In genomic region chr11:54592585-54592984, GRCm38 (mm10) we compare ENCODE assay signal across 14 mouse cellular contexts.
DNase-seq lines count a peak whose midpoint lies in the region; ATAC-seq lines count a peak whose summit lies in the region.
"Had no signal": no experiment of that assay in that cellular context is flagged by ENCODE, and none has a peak within 500 bp of the region (broad histone marks: within the 10 kb centered on the region; RNA-seq: fewer than 3 reads in every experiment).

No protein-coding gene starts in this region.

- no peak overlapping the region for H3K9ac ChIP-seq in midbrain, embryonic 13.5 days (replicated peaks)
- H3K9ac ChIP-seq in forebrain, embryonic 16.5 days (replicated peaks; ENCODE audit: low read depth, low read length) = no peak overlapping the region
- H3K9ac ChIP-seq in neural tube, embryonic 15.5 days (replicated peaks) = no peak overlapping the region
- H3K9ac ChIP-seq: kidney, embryonic 15.5 days; stomach, embryonic 15.5 days had no signal

- H3K27me3 ChIP-seq in heart, embryonic 10.5 days (ENCODE audit: insufficient read depth, poor library complexity, severe bottlenecking) = no peaks in the 10 kb centered on the region
- no peaks in the 10 kb centered on the region for H3K27me3 ChIP-seq in midbrain, embryonic 13.5 days
- no peaks in the 10 kb centered on the region for H3K27me3 ChIP-seq in midbrain, embryonic 10.5 days (ENCODE audit: low read depth, poor library complexity, severe bottlenecking)
- no peaks in the 10 kb centered on the region for H3K27me3 ChIP-seq in forebrain, embryonic 16.5 days (replicated peaks; ENCODE audit: control insufficient read depth, insufficient read depth, low read length)
- no peaks in the 10 kb centered on the region for H3K27me3 ChIP-seq in neural tube, embryonic 15.5 days (replicated peaks)
- H3K27me3 ChIP-seq: kidney, embryonic 15.5 days; stomach, embryonic 15.5 days had no signal

- WGBS in heart, embryonic 10.5 days = 48% methylated on average over 3 of the region's 3 CpGs
- 65% methylated on average over 3 of the region's 3 CpGs for WGBS in midbrain, embryonic 13.5 days
- 87% methylated on average over 3 of the region's 3 CpGs for WGBS in midbrain, embryonic 10.5 days
- 52% methylated on average over 3 of the region's 3 CpGs for WGBS in forebrain, embryonic 16.5 days
- 34% methylated on average over 3 of the region's 3 CpGs for WGBS in neural tube, embryonic 15.5 days

- no peak overlapping the region for H3K4me3 ChIP-seq in heart, embryonic 10.5 days
- no peak overlapping the region for H3K4me3 ChIP-seq in midbrain, embryonic 13.5 days (replicated peaks)
- no peak overlapping the region for H3K4me3 ChIP-seq in midbrain, embryonic 10.5 days
- H3K4me3 ChIP-seq in forebrain, embryonic 16.5 days (replicated peaks; ENCODE audit: low read length) = no peak overlapping the region
- H3K4me3 ChIP-seq in neural tube, embryonic 15.5 days (replicated peaks) = no peak overlapping the region
- H3K4me3 ChIP-seq: kidney, embryonic 15.5 days; left cerebral cortex, adult 2 months; stomach, embryonic 15.5 days had no signal

- peaks cover 4% of the 10 kb centered on the region; the same call in 1 of the 2 replicates for H3K36me3 ChIP-seq in heart, embryonic 10.5 days
- peaks cover 3% of the 10 kb centered on the region; the same call in 1 of the 2 replicates for H3K36me3 ChIP-seq in midbrain, embryonic 13.5 days
- peaks cover 3% of the 10 kb centered on the region for H3K36me3 ChIP-seq in midbrain, embryonic 10.5 days
- H3K36me3 ChIP-seq in forebrain, embryonic 16.5 days (ENCODE audit: control insufficient read depth, insufficient read depth) = no peaks in the 10 kb centered on the region
- no peaks in the 10 kb centered on the region for H3K36me3 ChIP-seq in neural tube, embryonic 15.5 days

- intact Hi-C loops in heart, postnatal 10 days (cut with DNase I) = no loop called here

- DNase-seq in heart, embryonic 10.5 days (ENCODE audit: low spot score) = no peak
- no peak for DNase-seq in heart, postnatal 10 days
- DNase-seq in midbrain, embryonic 10.5 days (ENCODE audit: low spot score) = no peak
- DNase-seq in urinary bladder, postnatal 10 days (ENCODE audit: low spot score) = no peak
- DNase-seq in spleen, postnatal 4 days (ENCODE audit: low spot score in 2 of 2) = no peak
- DNase-seq: cerebellum, adult 8-10 months; gastrocnemius, postnatal 14 days had no signal

- peaks cover 7% of the 10 kb centered on the region; the same call in 1 of the 2 replicates for H3K4me1 ChIP-seq in heart, embryonic 10.5 days
- H3K4me1 ChIP-seq in midbrain, embryonic 13.5 days (replicated peaks) = peaks cover 18% of the 10 kb centered on the region; the same call in 1 of the 2 replicates
- no peaks in the 10 kb centered on the region for H3K4me1 ChIP-seq in midbrain, embryonic 10.5 days
- peaks cover 12% of the 10 kb centered on the region for H3K4me1 ChIP-seq in forebrain, embryonic 16.5 days (replicated peaks; ENCODE audit: control insufficient read depth, insufficient read depth, low read length)
- peaks cover 11% of the 10 kb centered on the region for H3K4me1 ChIP-seq in neural tube, embryonic 15.5 days
- H3K4me1 ChIP-seq: kidney, embryonic 15.5 days; stomach, embryonic 15.5 days had no signal

- no peaks in the 10 kb centered on the region for H3K9me3 ChIP-seq in heart, embryonic 10.5 days
- no peaks in the 10 kb centered on the region for H3K9me3 ChIP-seq in midbrain, embryonic 13.5 days
- no peaks in the 10 kb centered on the region for H3K9me3 ChIP-seq in midbrain, embryonic 10.5 days (replicated peaks)
- H3K9me3 ChIP-seq in forebrain, embryonic 16.5 days (ENCODE audit: control insufficient read depth, low read length) = no peaks in the 10 kb centered on the region
- H3K9me3 ChIP-seq in neural tube, embryonic 15.5 days (replicated peaks) = no peaks in the 10 kb centered on the region
- H3K9me3 ChIP-seq: kidney, embryonic 15.5 days; stomach, embryonic 15.5 days had no signal

- ATAC-seq in midbrain, embryonic 13.5 days = no peak
- no peak for ATAC-seq in forebrain, embryonic 16.5 days
- ATAC-seq in neural tube, embryonic 15.5 days (ENCODE audit: low FRiP score) = no peak

- H3K4me2 ChIP-seq in midbrain, embryonic 13.5 days (replicated peaks) = no peak overlapping the region
- no peak overlapping the region for H3K4me2 ChIP-seq in forebrain, embryonic 16.5 days (ENCODE audit: low read length)
- no peak overlapping the region for H3K4me2 ChIP-seq in neural tube, embryonic 15.5 days
- H3K4me2 ChIP-seq: kidney, embryonic 15.5 days; liver, embryonic 11.5 days; stomach, embryonic 15.5 days had no signal

- peak overlapping the region; percentile 52; the same call in 1 of the 2 replicates for H3K27ac ChIP-seq in heart, embryonic 10.5 days
- H3K27ac ChIP-seq in midbrain, embryonic 13.5 days = peak overlapping the region; percentile 45; the same call in 1 of the 2 replicates
- H3K27ac ChIP-seq in midbrain, embryonic 10.5 days (replicated peaks) = no peak overlapping the region
- H3K27ac ChIP-seq in forebrain, embryonic 16.5 days (ENCODE audit: low read length) = peak overlapping the region; percentile 60
- H3K27ac ChIP-seq in neural tube, embryonic 15.5 days (replicated peaks) = peak overlapping the region; percentile 33; the same call in 1 of the 2 replicates
- H3K27ac ChIP-seq: kidney, embryonic 15.5 days; left cerebral cortex, adult 2 months; stomach, embryonic 15.5 days had no signal
